Mouse (Mus musculus) G1E-ER4 (cell line): ENCODE results near the gene Gprc5a. TPM values are rescaled to one million over a fixed set of nuclear protein-coding genes. Genes with fewer than 3 reads are reported as not detected.

Experiments
- GATA1 ChIP-seq: IDR thresholded peaks from one replicate; pipeline ENCODE4 v1.8.0; 2012; ENCODE audit warnings: low read length, inconsistent platforms
- polyA plus RNA-seq: library from polyadenylated mRNA; stranded (reverse); fragments of >175 nt; gene quantifications from 2 replicates; pipeline ENCODE4 v1.2.3, GENCODE M21; 2012

Gene Gprc5a
- not detected in 2 replicates for polyA plus RNA-seq

DNA sequence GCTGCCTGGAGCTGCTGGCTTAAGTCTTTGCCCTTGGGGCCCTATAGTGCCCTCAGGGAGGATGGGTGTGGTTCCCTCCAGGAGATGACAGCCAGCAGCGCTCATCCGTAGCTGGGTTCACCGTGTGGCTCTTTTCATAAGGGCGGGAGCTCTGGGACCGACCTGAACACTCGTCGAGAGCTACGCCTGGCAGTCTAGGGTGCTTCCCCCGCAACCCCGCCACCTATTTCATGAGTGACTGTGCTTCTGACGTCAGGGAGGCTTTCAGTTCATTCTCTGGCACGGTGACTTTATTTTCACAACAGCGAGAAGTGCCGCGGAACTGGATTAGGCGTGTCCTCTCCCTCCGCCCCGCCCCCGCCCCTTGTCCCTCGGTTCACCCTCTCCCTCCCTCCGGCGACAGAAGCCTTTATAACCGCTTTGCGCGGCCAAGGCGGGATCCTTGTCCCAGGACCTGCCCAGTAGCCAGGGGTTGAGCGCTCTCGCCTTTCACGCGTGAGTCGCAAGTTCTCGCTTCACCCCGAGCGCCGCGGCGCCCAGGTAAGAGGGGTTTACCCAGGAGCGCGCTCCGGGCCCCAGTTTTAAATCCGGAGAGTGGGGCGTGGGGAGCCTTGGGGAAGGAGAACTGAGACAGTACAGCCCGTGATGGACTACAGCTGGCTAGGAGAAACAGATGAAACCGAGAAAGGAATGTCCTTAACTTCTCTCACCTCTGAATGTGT lies at the start of gene Gprc5a:
Gprc5a (plus strand) TSS at position 416 of the 722 bp plus-strand sequence.
- no peak for TF ChIP-seq GATA1

DNA sequence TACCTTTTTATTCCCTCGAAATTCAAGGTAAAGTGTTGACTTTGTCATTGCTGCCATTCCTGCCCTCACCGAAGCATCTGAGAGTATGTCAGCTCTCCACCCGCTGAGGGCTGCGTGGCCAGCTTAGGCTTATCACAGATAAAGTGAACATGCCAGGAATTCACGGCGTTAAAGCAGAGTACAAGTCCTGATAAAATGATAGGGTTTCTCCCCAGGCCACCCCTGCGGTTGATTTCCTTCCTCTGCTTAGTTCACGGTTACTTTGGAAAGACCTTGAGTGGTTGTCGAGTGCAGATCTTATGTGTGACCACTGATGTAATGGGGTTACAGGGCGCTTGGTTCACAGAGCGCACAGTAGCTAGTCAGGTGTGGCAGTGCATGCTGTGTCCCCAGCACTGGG lies 48.2 kb upstream of the Gprc5a start:
- no peak for TF ChIP-seq GATA1

DNA sequence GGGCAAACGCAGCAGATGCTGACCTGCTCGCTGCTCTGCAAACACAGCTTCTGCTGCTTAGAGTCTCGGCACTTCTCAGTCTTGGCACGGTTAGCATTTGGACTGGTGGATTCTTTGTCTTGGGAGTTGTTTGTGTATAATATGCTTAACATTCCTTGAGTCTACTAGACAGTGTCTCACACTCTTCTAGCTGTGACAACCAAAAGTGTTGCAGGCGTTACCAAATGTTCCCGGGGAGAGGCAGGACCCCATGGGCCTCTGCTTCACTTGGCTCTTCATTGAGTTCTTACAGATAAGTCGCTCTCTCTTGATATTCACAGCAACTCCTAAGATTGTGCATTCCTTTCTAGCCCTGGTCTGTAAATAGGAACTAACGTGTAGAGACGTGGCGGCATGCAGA lies 45.9 kb upstream of the Gprc5a start:
- no peak for TF ChIP-seq GATA1

DNA sequence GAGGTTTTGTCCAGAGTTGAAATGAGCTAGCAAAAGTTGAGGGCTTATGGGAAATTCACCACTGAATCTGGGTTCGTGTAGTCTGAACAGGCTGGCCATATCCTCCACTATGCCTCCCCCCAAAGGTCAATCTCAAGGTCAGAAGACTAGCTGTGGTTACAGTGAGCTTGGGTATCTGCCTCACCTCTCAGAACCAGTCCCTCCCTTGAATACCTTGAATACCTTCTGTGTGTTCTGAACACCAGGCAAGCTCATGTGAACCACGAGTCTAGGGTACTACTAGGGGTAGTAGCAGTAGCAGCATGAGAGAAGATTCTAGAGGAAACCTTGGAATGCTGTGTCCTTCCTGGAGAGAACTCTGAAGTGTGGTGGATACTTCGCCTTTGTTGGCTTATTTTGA lies 43.8 kb upstream of the Gprc5a start:
- no peak for TF ChIP-seq GATA1

DNA sequence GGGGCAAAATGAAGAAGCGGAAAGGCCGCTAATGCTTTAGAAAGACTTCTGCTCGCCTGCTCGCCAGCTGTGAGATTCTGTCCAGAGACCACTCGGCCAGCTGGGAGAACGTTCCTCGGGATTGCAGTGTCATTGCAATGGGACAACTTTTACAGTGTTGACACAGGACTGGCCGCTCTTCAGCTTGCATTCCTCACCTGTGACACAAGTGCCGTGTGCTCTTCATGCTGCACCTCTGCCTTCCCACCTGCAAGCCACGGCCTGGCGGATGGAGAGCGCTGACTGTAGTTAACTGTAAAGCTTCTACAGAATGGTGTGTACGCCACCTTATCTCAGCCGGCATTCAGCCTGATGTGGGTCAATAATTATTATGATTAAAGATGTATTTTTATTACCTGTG lies 42.1 kb upstream of the Gprc5a start:
- TF ChIP-seq GATA1, result no peak

DNA sequence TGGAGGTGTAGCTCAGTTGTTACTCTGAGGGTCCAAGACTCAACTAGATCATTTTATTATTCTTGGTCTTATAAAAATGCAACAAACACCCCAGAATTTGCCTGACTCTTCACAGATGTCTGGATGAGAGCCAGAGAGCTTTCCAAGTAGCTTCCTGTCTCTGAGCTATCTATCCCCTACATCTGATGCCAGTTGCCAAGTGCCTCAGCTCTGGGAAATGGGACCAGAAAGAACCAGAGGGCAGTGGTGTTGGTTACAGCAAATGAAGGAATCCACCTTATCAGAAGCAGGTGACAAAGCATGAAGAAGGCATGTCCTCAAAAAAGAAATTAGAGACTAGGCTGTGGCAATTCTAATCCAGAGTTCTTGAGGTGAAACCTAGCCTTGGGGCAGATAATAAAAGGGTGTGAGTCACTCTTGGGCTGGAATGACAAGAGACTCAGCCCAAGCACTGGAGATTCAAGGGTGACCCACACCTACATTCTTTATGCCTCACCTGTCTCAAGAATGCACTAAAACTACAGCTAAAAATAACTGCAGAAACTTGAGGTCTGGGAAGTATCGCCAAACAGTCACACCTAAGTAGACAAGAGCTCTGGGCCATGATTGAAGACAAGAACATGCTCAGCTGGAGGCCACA lies 40.5 kb upstream of the Gprc5a start:
- TF ChIP-seq GATA1, result no peak

DNA sequence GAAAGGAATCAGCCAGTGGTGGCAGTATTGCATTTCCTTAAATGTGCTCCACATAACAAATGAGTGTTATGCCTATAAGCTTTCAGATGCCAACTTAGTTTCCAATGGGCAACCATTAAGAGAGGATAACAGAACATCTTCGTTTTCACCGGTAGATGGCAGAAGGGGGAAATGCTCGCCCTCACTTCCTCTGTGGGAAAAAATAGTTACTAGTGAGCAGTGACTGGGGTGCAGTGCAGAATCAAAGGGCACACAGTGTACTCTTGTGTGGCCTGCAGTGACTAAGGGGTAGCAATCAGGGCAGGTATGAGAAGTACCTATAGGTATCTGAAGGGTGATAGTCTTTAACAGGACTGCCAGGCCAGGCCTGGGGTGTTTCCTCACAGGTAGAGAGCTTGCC lies 39.2 kb upstream of the Gprc5a start:
- TF ChIP-seq GATA1, result no peak

DNA sequence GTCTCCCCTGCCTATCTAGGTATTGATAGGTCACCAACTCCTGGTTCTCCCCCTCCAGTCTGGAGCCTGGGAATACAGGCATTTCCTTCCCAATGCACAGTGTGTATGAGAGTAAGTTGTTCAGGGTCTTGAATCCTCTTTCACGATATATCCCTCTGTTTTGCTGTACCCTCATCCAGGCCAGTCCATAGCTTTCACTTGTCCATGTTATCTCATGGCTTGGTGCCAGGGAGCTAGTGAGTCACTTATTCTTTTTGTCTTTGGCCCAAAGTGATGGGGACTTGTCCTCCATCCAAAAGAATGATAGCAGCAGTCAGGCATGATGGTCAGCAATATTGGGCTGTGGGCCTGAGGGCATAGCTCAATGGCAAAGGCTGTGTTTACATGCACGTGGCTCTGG lies 38.7 kb upstream of the Gprc5a start:
- no peak for TF ChIP-seq GATA1

DNA sequence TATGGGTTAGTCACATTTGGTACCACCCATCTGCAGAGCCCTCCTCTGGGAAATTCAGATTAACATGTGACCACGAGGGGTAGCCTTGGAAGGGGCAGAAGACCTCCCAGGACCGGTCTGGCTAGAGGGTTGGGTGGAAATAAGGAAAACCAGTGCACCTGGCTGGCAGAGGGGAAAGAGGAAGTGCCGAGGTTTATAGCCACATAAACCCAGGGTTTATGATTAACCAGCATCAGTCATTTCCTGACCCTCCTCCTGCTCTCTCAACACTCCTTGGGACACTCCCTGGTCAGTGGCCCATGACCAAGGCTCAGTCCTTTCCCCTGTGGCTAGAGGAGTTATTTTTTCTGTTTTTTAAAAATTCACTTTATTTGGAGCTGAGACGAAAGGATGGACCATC lies 36.2 kb upstream of the Gprc5a start:
- no peak for TF ChIP-seq GATA1

DNA sequence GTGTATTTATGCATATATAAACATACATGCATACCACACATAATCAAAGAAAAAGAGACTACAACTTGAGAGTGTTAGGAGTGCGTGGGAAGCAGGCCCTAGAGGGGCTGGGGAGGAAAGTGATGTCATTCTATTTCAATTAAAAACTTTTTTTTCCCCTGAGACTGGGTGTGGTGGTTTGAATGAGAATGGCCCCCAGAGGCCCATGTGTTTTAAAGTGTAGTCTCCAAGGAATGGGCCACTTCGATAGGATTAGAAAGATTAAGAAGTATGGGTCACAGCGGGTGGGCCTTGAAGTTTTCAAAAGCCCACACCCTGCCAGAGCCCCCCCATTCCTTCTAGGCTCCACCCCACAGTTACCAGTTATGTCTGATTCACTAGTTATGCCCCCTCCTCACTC lies 26.8 kb upstream of the Gprc5a start:
- TF ChIP-seq GATA1, result no peak

DNA sequence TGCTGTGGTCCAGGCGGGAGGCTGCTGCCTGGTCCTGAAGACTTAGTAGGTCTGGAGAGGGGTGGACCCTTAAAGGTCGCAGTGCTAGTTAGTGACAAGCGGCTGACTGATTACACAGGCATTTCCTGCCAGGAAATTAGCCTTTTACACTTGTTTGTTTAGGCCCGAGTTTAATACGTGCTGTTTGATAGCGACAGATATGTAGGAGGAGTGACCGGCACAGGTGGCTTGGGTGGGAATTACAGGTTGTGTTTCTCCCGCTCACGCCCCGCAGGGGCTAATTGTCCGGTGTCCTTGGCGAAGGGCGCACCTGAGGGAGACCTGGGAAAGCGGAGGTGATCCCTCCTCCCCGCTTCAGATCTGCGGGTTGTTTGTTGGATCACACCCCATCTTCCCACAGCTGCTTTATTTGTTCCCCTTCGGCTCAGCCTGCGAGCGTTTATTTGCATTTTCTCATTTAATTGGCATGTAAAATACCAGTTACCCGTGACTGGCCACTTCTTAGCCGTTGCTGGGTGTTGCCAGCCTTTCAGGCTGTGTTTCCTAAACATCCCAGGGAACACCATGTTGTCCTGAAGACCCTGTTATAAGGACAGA lies 25.1 kb upstream of the Gprc5a start:
- no peak for TF ChIP-seq GATA1

DNA sequence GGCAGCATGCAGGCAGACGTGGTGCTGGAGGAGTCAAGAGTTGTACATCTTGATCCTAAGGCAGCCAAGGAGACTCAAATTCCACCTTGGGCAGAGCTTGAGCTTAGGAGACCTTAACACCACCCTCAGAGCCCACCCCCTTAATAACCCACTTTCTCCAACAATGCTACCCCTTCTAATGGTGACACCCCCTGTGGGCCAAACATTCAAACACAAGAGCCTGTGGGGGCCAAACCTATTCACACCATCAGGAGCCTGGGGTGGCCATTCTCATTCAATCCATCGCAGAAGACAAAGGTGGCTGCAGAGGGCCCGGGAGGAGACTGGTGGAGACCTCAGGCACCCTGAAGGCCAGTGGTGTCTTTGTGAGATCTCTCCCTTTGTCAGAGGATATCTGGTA lies 23.5 kb upstream of the Gprc5a start:
- TF ChIP-seq GATA1, result no peak

DNA sequence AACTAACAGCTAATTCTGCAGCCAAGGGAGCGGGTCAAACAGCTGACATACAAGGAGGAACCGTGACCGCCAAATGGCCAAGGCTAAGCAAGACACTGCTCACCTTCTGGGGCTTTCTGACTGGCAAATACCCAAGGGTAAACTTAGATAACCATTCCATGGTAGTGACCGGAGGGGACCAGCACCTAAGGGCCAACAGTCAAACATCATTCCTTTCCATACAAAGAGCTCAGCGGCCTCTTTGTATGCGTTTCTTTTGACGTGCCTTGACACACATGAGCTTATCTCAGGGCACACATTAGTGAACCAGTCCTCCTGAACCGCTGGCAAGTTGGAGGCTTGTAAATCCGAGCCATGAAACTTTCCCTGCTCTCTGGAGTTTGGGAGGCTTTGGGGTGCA lies 18.2 kb upstream of the Gprc5a start:
- no peak for TF ChIP-seq GATA1

DNA sequence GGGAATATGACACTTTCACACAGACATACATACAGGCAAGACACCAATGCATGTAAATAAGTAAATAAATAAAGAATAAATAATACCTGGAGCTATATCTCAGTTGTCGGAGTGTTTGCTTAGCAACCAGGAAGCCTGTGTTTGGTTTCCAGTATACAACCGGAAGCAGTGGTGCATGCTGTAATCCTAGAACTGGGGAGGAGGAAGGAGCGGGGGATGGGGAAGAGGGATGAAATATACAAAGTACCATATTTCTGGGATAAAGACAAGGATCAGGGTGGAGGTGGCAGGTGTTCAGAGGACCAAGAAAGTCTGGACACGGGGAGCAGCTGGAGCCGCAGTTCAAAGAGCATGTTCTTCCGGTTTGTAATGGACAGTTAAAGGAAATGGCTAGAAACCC lies 16.9 kb upstream of the Gprc5a start:
- no peak for TF ChIP-seq GATA1

DNA sequence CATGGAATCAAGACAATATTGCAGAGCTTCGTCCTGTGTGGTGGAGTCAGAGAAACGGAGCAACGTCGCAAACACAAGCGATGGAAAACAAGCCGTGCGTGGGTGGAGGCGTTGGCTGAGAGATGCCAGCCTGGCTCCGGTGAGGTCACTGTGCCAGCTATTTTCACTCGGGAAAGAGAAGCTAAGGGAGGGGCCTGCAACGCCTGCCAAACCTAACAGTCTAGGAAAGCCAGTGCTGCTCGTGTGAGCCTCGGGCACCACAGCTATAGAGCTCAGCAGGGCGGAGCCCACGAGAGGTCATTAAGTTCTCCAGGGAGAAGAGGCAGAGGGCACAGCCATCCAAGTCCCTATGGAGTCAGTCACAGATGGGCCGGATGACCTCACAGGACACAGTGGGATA lies 16.5 kb upstream of the Gprc5a start:
- TF ChIP-seq GATA1, result no peak

DNA sequence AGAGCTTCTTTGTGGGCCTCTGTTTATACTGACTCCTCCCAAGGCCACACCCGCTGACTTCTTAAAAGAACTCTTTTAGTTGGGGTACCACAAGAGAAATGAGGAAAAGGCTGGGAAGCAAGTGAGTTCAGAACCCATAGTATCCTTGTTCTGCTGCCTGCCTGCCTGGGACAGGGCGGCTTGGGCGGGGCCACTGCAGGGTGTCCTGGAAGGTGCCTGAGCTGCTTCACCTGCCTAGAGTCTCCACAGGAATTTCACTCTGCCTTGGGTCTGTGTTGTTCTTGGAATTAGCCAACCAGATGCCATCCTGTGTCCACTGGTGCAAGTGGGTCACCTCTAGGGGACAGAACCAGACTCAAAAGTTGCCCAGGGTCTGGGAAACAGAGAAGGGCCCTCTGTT lies 11.7 kb upstream of the Gprc5a start:
- TF ChIP-seq GATA1, result no peak

DNA sequence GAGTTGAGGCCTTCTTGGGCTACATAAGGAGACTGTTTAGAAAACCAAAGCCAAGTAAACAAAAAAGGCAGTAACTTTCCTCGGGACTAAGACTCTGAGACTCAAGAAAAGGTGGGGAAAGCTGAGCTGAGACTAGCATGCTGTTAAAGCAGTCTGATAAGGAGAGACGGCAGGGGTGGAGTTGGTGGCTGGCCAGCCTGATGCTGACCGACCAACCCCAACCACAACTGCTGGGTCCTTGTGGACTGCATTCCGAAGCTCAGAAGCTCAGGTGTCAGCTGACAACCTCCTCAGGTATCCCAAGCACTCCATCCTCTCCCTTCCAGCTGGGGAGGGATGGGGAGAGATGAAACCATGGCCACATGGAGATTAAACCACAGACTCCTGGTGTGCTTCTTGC lies 9.6 kb upstream of the Gprc5a start:
- TF ChIP-seq GATA1, result no peak

DNA sequence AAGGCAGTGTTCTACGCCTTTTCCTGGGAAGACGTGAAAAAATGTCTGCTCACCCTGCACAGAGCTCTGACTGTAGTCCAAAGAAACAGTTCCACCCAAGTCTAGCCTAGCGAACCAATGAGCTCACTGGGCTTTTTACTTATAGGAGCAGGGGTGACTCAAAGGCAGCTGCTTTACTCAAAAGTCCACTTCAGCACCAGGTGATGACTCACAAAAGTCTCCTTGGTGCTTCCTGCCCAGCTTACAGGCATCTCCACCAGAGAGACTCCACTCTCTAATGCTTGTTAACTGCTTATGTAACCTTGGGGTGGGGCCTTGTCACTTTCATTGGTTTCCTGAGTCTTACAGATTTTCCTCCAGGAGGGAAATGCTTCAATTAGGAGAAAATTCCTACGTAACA lies 4.7 kb upstream of the Gprc5a start:
- TF ChIP-seq GATA1, result no peak
